Mouse (Mus musculus): ENCODE data around the gene Dpysl5.

The Dpysl5 gene

GRCm38 (mm10) chr5:30818758-30819309, 107.5 kb downstream of the Dpysl5 start:
- DNase-seq (ENCODE audit: extremely low read depth, low read depth, low spot score): no peak

- DNase-seq (ENCODE audit: extremely low read depth, low read depth, low spot score): no peak
Measured at GRCm38 (mm10) chr5:30822689-30823088, 111.3 kb downstream of the Dpysl5 start.

DNA sequence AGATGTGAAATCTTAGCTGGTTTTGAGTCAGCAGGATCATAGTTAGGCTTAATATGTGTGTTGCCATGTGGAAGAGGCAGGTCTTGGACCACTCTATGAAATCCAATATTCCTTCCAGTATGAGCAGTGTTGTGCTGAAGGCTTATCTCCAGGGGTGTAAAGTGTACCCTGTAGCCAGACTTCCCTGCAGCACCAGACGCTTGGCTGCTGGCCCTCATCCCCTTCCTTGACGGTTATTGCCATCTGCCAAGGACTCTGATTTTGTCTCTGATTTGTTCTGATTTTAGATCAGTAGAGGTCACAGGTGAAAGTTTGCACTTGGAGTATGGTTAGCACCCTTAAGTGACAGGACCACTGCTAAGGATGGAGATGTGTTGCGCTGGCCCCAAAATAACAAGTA, 111.7 kb downstream of the Dpysl5 start:
- no peak for DNase-seq (ENCODE audit: extremely low read depth, low read depth, low spot score)

- DNase-seq (ENCODE audit: extremely low read depth, low read depth, low spot score): no peak
Measured at GRCm38 (mm10) chr5:30824124-30824988, 113.0 kb downstream of the Dpysl5 start.

DNA sequence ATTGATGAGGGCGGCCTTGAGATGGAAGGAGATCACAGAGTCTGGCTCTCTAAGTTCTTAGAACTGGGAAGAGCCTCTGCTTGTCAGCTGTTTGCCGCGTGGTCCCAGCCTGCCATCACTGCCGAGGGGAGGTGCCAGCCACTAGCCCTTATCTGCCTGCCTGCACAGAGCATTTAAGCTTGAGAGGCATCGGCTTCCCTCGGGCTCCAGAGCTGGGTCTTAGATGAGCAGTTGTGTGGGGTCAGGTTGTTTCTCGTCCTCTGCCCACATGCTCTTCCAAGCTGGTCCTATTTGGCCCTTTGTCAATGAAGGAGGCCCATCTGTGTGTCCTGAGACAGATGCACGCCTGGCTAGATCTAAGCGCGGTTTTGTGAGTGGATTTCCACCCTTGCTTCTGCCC, 113.8 kb downstream of the Dpysl5 start:
- DNase-seq (ENCODE audit: extremely low read depth, low read depth, low spot score): no peak

DNA sequence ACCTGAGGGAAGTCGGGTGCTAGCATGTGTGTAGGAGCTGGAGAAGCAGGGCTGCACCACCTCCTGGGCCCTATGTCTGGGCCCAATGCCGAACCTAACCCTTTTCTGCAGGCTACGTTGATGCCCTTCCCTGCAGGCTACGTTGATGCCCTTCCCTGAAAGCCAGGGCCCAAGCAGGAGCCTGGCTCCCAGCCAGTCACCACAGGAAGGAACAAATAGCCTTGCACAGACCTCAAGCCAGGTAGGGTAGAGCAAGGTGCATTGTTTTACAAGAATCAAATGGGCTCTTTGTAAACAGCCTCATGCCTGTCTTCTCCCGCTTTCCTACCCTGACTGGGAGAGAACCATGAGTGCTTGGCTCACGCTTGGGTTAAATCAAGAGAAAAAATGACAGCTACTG, 114.5 kb downstream of the Dpysl5 start:
- DNase-seq (ENCODE audit: extremely low read depth, low read depth, low spot score): no peak

DNA sequence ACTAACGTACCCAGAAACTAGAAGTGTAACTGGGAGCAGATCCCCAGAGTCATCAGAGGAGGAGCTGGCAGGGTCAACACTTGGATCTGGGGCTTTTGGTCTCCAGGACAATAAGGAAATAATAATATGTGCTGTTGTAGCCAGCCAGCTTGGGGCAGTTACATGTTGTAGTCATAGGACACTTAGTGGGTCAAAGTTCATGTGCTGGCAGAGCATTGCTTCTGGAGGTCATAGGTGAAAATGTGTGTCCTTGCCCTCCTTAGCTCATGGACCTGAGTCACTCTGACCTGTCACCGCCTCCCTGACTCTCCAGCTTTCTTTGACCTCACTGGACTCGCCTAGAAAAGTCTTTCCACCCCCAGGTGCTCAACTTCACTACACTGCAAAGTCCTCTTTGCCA, 122.1 kb downstream of the Dpysl5 start:
- peak; percentile 25 for DNase-seq (ENCODE audit: extremely low read depth, low read depth, low spot score)

GRCm38 (mm10) chr5:30839731-30840130, 128.4 kb downstream of the Dpysl5 start:
- DNase-seq (ENCODE audit: extremely low read depth, low read depth, low spot score): no peak

DNA sequence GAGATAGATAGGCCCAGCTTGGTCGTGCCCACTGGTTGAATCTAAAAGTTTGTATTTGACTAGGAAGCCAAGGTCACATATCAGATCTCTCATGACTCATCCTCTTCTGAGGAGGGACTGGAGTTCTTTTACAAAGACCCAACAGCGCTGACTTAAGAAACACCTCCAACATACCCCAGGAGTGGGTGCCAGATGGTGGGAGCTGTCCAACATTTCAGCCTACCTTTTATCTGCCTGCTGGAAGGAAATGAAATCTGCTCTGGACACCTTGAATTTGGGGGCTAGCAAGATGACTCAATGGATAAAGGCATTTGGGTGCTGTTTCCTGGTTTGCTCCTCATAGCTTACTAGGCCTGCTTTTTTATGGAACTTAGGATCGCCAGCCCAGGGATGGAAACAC, 130.5 kb downstream of the Dpysl5 start:
- no peak for DNase-seq (ENCODE audit: extremely low read depth, low read depth, low spot score)

Data from fat pad, adult 2 months (tissue).